Mouse (Mus musculus): Measurements from ENCODE around the gene Il10. TPM values are rescaled to one million over a fixed set of nuclear protein-coding genes. Genes with fewer than 3 reads are reported as not detected.

Gene Il10
- total and polyA plus RNA-seq, 2 experiments from 2014 or later: not detected

DNA sequence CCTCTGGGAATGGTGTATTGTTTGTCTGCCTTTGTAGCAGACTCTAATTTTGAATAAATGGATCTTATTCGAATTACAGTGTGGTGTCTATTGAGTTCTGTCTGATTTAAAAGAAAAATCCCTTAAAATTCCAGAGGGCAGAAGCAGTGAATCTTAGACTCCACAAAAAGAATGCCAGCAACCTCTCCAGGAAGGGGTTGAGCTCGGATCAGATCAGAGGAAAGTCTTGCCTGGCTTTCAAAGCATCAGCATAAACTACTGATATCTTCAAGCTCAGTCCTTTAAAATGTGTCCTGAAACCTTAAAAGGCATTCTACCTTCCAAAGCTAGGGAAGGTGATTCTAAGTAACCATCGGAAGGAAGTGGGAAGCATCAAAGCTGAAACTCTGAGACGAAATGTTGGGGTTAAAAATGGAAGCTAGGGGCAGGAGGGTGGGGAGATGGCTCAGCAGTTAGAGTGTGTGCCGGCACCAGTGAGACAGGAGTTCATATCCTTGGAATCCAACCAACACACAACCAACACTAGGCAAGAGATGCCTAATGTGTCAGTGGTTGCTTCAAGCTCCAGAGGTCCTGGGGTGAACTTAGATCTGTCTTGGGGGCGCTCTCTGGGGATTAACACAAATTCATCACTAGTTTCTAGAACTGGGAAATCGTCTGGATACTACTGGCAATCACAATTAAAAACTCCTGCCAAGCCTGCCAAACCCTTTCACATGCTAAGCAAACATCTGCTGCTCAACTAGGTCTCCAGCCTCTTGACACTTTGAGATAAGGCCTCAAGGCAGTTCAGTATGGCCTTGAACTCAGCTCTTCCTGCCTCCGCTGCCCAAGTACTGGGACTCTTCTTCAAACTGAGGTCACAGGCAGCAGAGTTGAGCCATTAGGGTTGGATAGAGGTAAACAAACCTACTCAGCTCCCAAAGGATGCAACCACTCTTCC is 5.5 kb downstream of the Il10 start:
- H3K9me3 ChIP-seq (ENCODE audit: low read length): no peaks in the 10 kb centered on the region
- H3K27me3 ChIP-seq (ENCODE audit: insufficient read depth, low read length): no peaks in the 10 kb centered on the region
- no peak for TF ChIP-seq CTCF (IDR thresholded peaks at IDR 0.05)
- H3K36me3 ChIP-seq (ENCODE audit: insufficient read depth, low read length): no peaks in the 10 kb centered on the region
- no peak for DNase-seq (ENCODE audit: low spot score)
- no peak overlapping the region for H3K27ac ChIP-seq (ENCODE audit: low read depth, low read length)
- no peak overlapping the region for H3K4me2 ChIP-seq (ENCODE audit: low read depth, low read length, poor library complexity, severe bottlenecking)
- H3K4me3 ChIP-seq (ENCODE audit: low read depth, low read length): no peak overlapping the region
- H3K9ac ChIP-seq (replicated peaks; ENCODE audit: low read length, poor library complexity, severe bottlenecking): no peak overlapping the region
- 80% methylated on average over 8 of the region's 8 CpGs for WGBS
- ATAC-seq (ENCODE audit: low FRiP score): no peak
- H3K4me1 ChIP-seq (ENCODE audit: insufficient read depth, low read length): no peaks in the 10 kb centered on the region

- no peaks in the 10 kb centered on the region for H3K27me3 ChIP-seq (ENCODE audit: insufficient read depth, low read length)
- TF ChIP-seq CTCF (IDR thresholded peaks at IDR 0.05): no peak
- no peak overlapping the region for H3K4me2 ChIP-seq (ENCODE audit: low read depth, low read length, poor library complexity, severe bottlenecking)
- ATAC-seq (ENCODE audit: low FRiP score) (no peak), DNase-seq (ENCODE audit: low spot score) (no peak)
- no peaks in the 10 kb centered on the region for H3K4me1 ChIP-seq (ENCODE audit: insufficient read depth, low read length)
- no peaks in the 10 kb centered on the region for H3K36me3 ChIP-seq (ENCODE audit: insufficient read depth, low read length)
- no peak overlapping the region for H3K27ac ChIP-seq (ENCODE audit: low read depth, low read length)
- no peak overlapping the region for H3K4me3 ChIP-seq (ENCODE audit: low read depth, low read length)
- no peak overlapping the region for H3K9ac ChIP-seq (replicated peaks; ENCODE audit: low read length, poor library complexity, severe bottlenecking)
- H3K9me3 ChIP-seq (ENCODE audit: low read length): no peaks in the 10 kb centered on the region
- 91% methylated on average over 4 of the region's 4 CpGs for WGBS
These were observed 6.2 kb downstream of the Il10 start for GRCm38 (mm10) chr1:131025843-131026190.

DNA sequence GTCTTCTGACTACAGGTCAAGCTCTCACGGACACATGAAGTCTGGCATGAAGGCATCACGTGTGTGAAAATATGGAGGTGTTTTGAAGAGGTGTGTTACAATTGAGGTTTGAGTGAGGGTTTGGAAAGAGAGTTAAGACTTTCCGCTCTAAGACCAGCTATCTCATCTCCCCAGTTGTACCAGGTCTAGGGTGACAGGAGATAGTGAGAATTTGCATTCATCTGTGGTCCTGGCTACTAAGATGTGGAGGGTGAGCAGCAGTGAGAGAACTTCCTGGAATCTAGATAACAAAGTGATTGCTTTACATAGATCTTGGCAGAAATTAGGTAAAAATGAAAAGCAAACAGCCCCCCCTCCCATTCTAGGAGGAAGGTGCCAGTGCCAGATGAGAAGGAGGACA is 9.6 kb downstream of the Il10 start:
- Histone ChIP-seq H3K9ac (replicated peaks; ENCODE audit: low read length, poor library complexity, severe bottlenecking) (no peak overlapping the region), H3K4me1 (ENCODE audit: insufficient read depth, low read length) (no peaks in the 10 kb centered on the region), H3K4me2 (ENCODE audit: low read depth, low read length, poor library complexity, severe bottlenecking) (no peak overlapping the region), H3K9me3 (ENCODE audit: low read length) (no peaks in the 10 kb centered on the region), H3K27me3 (ENCODE audit: insufficient read depth, low read length) (no peaks in the 10 kb centered on the region), H3K27ac (ENCODE audit: low read depth, low read length) (no peak overlapping the region), H3K4me3 (ENCODE audit: low read depth, low read length) (no peak overlapping the region), H3K36me3 (ENCODE audit: insufficient read depth, low read length) (no peaks in the 10 kb centered on the region)
- DNase-seq (ENCODE audit: low spot score): no peak
- WGBS: 87% methylated on average over 3 of the region's 3 CpGs
- no peak for ATAC-seq (ENCODE audit: low FRiP score)
- no peak for TF ChIP-seq CTCF (IDR thresholded peaks at IDR 0.05)

DNA sequence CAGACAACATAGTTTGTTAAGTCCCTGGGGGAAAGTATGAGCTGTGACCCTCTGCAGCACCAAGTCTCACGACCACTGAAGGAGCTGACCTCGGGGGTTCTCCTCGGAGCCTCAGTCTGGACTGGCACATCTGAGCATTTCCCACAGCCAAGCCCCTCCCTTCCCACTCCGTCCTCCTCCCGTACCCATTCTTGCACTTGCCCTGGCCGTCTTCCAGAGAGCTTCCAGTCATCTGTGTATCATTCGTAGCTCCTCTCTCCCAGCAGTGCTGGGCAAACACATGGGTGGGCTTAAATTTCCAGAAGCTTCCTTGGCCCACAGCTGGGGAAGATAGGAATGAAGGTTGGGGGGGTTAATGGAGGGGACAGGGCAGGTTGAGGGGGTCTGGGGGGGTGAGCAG is 10.6 kb downstream of the Il10 start:
- Histone ChIP-seq H3K27ac (ENCODE audit: low read depth, low read length) (no peak overlapping the region), H3K4me3 (ENCODE audit: low read depth, low read length) (no peak overlapping the region), H3K36me3 (ENCODE audit: insufficient read depth, low read length) (no peaks in the 10 kb centered on the region), H3K4me1 (ENCODE audit: insufficient read depth, low read length) (no peaks in the 10 kb centered on the region), H3K4me2 (ENCODE audit: low read depth, low read length, poor library complexity, severe bottlenecking) (no peak overlapping the region), H3K9ac (replicated peaks; ENCODE audit: low read length, poor library complexity, severe bottlenecking) (no peak overlapping the region), H3K9me3 (ENCODE audit: low read length) (no peaks in the 10 kb centered on the region), H3K27me3 (ENCODE audit: insufficient read depth, low read length) (no peaks in the 10 kb centered on the region)
- WGBS: 60% methylated on average over 7 of the region's 7 CpGs
- no peak for TF ChIP-seq CTCF (IDR thresholded peaks at IDR 0.05)
- DNase-seq (ENCODE audit: low spot score): no peak
- no peak for ATAC-seq (ENCODE audit: low FRiP score)

- no peak for ATAC-seq (ENCODE audit: low FRiP score)
- Histone ChIP-seq H3K4me1 (ENCODE audit: insufficient read depth, low read length) (no peaks in the 10 kb centered on the region), H3K9ac (replicated peaks; ENCODE audit: low read length, poor library complexity, severe bottlenecking) (no peak overlapping the region), H3K9me3 (ENCODE audit: low read length) (no peaks in the 10 kb centered on the region), H3K36me3 (ENCODE audit: insufficient read depth, low read length) (no peaks in the 10 kb centered on the region), H3K4me3 (ENCODE audit: low read depth, low read length) (no peak overlapping the region), H3K27ac (ENCODE audit: low read depth, low read length) (no peak overlapping the region), H3K27me3 (ENCODE audit: insufficient read depth, low read length) (no peaks in the 10 kb centered on the region), H3K4me2 (ENCODE audit: low read depth, low read length, poor library complexity, severe bottlenecking) (no peak overlapping the region)
- DNase-seq (ENCODE audit: low spot score): no peak
- 61% methylated on average over 3 of the region's 3 CpGs for WGBS
- TF ChIP-seq CTCF (IDR thresholded peaks at IDR 0.05): no peak
These were observed 11.6 kb downstream of the Il10 start for GRCm38 (mm10) chr1:131031267-131031666.

GRCm38 (mm10) chr1:131038001-131038400 is 18.4 kb downstream of the Il10 start:
- no peak overlapping the region for H3K4me2 ChIP-seq (ENCODE audit: low read depth, low read length, poor library complexity, severe bottlenecking)
- no peak overlapping the region for H3K9ac ChIP-seq (replicated peaks; ENCODE audit: low read length, poor library complexity, severe bottlenecking)
- H3K9me3 ChIP-seq (ENCODE audit: low read length): 0 out of 2 replicates have a peak, but pooled peaks cover 6% of the 10 kb centered on the region
- ATAC-seq (ENCODE audit: low FRiP score) (no peak), DNase-seq (ENCODE audit: low spot score) (no peak)
- H3K4me3 ChIP-seq (ENCODE audit: low read depth, low read length): no peak overlapping the region
- no peaks in the 10 kb centered on the region for H3K36me3 ChIP-seq (ENCODE audit: insufficient read depth, low read length)
- no peaks in the 10 kb centered on the region for H3K4me1 ChIP-seq (ENCODE audit: insufficient read depth, low read length)
- no peak for TF ChIP-seq CTCF (IDR thresholded peaks at IDR 0.05)
- 97% methylated on average over 5 of the region's 5 CpGs for WGBS
- no peak overlapping the region for H3K27ac ChIP-seq (ENCODE audit: low read depth, low read length)
- H3K27me3 ChIP-seq (ENCODE audit: insufficient read depth, low read length): no peaks in the 10 kb centered on the region
